Mouse (Mus musculus): ENCODE measurements around the gene Gm20388.

DNA sequence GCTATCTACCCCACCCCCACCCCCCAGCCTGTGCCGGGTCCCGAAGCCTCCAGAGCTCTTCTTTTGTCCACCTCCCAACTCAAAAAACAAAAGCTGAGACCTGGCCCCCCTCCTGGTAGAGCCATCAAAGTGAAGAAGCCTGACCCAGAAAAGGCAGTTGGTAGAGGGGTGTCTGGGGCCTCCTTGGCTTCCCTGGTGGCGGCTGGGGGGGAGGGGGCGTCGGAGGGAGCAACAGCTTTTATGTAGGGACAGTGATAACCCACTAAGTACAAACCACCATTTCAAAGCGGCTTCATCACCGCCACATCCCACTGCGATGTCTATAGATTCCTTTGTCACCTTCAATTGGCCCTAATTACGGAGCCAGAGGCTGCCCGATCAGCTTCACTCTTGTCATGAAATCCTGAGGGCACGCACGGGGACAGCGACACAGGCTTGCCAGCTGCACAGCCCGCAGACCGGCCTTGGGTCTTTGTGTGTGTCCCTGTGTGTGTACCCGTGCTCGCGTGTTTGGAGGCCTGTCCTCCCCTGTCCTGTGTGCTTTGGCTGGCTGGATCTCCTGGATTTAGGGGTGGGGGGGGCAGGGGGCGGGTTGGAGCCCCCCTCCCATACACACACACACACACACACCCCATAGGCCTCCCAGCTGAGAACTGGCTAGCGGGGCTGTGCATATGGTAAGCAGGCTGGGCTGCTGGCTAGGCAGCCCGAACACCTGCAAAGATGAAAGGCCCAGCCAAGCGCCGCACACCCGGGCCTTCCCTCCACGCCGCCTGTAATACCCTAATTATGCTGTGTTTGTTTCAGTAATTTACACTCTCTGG, 603.2 kb downstream of the Gm20388 start:
- TF ChIP-seq CTCF (IDR thresholded peaks at IDR 0.05; ENCODE audit: low read depth) (no peak), EP300 (IDR thresholded peaks at IDR 0.05; ENCODE audit: low read depth) (no peak)

Data from liver, embryonic 14.5 days (tissue).